Mouse (Mus musculus) heart, postnatal 0 days (tissue): ENCODE data around the gene Stk10.

ENCODE experiments used
- CTCF ChIP-seq: IDR thresholded peaks from 2 replicates; pipeline ENCODE4 v1.5.1; 2016; ENCODE audit warnings: antibody characterized with exemption, control low read depth, low read depth
- EP300 ChIP-seq: IDR thresholded peaks from 2 replicates; pipeline ENCODE4 v1.6.1; 2016; ENCODE audit warnings: antibody characterized with exemption, low read depth

- TF ChIP-seq EP300 (no peak), CTCF (no peak)
Measured at GRCm38 (mm10) chr11:32558677-32559076, 25.6 kb downstream of the Stk10 start.
